Mouse (Mus musculus) adrenal gland, postnatal 14 days (tissue): ENCODE measurements around the gene Gm20715. TPM values are rescaled to one million over a fixed set of nuclear protein-coding genes. Genes with fewer than 3 reads are reported as not detected.
"Not testable (repeated sequence)": the region's sequence is repeated elsewhere in the genome, so short reads cannot be mapped to it uniquely, and the experiment has no call there.

Source experiments
- DNase-seq: peaks from one replicate; pipeline ENCODE4 v3.0.0; 2021; ENCODE audit warnings: mixed read lengths
- long read RNA-seq, 2 experiments: library from polyadenylated mRNA; stranded (forward); transcript quantifications; one replicate each; pipeline ENCODE4 v2.0.0; 2021
- total RNA-seq: library from RNA; stranded (reverse); gene quantifications from 2 replicates; pipeline ENCODE4 v1.2.3, GENCODE M21; 2021

Gene Gm20715
- total RNA-seq, result 0.08 TPM in 1 of 2 replicates, not detected in the other
- long read RNA-seq, experiment 1, result 0 reads
- long read RNA-seq, experiment 2, result 0 reads

DNA sequence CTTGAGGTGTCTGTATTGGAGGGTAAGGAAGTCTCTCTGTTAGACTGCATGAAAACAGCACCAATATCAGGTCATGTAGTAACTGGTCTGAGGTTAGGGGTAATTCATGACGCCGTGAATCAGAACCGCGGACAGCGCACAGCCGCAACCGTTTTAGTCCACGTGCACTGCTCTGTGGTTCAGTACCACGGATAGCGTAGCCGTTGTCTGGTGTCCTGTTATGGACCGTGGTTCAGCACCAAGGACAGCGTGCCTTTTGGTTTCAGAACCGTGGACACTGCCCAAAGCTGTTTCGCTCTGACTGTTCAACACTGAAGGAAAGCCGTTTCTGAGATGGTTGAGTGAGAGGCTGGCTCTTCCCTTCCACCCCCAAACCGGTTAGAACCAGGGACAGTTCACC, at the start of gene Gm20715:
Gene Gm20715 (plus strand): TSS at position 235 of the 400 bp plus-strand sequence.
- DNase-seq, result peak; percentile 96

GRCm38 (mm10) chr7:6360477-6361060, 49.5 kb upstream of the Gm20715 start:
- DNase-seq, result no peak

DNA sequence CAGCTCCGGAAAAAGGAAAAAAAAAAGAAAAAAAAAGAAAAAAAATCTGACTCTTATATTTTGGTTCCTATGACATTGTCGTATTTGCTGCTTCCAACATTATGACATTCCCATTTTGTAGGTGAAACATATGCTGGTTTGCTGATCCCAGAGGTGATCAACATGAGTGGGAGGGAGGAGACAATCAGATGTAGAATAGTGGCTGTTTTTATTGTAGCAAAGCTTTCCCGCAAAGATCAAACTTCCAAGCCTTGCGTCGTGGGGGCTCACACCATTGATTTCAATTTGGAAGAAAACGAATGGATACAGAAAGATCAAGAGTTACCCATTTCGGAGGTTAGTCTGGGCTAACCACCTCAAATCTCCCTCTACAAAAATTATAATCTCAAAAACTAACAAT, 48.3 kb upstream of the Gm20715 start:
- DNase-seq, result no peak

DNA sequence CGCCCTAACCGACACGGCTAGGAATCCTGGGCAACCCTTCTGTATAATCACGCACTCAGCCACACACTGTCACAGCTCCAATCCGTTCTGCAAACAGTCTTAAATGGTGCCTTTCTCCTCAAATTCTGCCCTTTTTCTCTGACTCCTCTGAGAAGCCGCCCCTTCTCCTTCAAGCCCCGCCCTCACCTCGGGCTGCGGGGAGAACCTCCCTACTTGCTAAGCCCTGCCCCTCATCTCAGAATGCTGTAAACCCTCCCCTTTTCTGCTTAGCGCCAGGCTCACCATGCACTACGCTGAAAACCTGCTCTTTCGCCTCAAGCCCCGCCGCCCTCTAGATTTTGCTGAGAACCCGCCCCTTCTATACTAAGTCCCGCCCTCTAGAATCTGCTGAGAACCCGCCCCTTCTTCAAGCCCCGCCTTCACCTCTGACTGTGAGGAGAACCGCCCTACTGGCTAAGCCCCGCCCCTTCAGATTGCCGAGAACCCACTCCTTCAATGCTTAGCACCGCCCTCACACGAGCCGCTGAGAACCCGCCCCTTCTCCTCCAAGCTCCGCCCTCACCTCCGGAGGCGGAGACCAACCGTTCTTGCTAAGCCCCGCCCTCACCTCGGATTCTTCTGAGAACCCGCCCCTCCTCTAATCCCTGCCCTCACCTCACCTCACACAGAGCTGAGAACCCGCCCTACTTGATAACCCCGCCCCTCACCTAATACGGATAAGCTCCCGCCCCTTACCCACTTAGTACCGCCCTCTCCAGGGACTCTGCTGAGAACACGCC, 47.6 kb upstream of the Gm20715 start:
- DNase-seq, result peak; percentile 99

- DNase-seq, result peak; percentile 89
Measured at GRCm38 (mm10) chr7:6363047-6363488, 47.0 kb upstream of the Gm20715 start, which contains the start of gene Zfp78. Zfp78 (plus strand) TSS chr7:6363280.

GRCm38 (mm10) chr7:6364761-6365160, 45.3 kb upstream of the Gm20715 start:
- DNase-seq, result no peak

- DNase-seq, result no peak
Measured at GRCm38 (mm10) chr7:6367185-6367584, 42.9 kb upstream of the Gm20715 start.

- not testable (repeated sequence) for DNase-seq
Measured at GRCm38 (mm10) chr7:6368146-6368545, 41.9 kb upstream of the Gm20715 start.

DNA sequence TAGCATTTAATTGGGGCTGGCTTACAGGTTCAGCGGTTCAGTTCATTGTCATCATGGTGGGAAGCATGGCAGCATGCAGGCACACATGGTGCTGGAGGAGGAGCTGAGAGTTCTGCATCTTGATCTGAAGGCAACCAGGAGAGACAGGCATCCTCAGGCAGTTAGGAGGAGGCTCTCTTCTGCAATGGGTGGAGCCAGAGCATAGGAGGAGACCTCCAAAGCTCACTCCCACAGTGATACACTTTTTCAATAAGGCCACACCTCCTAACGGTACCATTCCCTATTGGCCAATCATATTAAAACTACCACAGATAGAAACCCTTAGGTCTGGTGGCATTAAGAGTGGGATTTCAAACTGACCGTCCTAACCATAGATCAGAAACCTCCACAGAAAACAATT, 40.6 kb upstream of the Gm20715 start:
- DNase-seq, result no peak

- DNase-seq, result no peak
Measured at GRCm38 (mm10) chr7:6372993-6373392, 37.1 kb upstream of the Gm20715 start.

DNA sequence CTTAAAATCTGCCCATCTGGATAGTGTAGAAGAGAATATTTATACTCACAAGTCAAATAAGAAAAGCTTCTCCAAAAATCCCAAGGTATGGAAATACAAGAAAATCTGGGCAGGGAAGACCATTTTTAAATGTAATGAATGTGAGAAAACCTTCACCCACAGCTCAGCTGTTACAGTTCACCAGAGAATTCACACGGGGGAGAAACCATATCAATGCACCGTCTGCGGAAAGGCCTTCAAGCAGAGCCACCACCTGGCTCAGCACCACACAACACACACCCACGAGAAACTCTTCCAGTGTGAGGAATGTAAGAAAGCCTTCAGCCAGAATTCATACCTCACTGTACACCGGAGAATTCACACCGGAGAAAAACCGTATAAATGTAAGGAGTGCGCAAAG, 31.6 kb upstream of the Gm20715 start:
- DNase-seq, result no peak

- no peak for DNase-seq
Measured at GRCm38 (mm10) chr7:6381431-6381830, 28.6 kb upstream of the Gm20715 start.

DNA sequence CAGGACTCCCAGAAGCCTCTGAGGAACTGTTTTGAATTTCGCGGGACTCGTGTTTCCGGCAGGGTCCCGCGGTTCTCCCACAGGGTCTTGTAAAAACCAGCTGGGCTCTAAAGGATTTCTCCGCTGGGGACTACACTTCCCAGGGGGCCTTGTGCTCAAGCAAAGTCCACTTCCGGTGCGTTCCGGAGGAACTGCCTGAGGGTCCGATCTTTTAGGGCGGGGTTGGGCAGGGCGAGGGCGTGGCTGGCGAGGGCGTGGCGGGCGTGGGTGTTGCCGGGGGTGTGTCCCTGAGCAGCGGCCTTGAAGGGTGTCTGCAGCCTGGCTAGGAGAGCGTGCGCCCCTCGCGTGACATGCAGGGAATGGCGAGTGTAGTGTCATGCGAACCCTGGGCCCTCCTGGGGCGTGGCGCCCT, 27.0 kb upstream of the Gm20715 start, which contains the start of gene Zfp28:
Gene Zfp28 (plus strand): TSS at position 252 of the 412 bp plus-strand sequence.
- peak; percentile 97 for DNase-seq

- no peak for DNase-seq
Measured at GRCm38 (mm10) chr7:6384011-6384410, 26.1 kb upstream of the Gm20715 start.

DNA sequence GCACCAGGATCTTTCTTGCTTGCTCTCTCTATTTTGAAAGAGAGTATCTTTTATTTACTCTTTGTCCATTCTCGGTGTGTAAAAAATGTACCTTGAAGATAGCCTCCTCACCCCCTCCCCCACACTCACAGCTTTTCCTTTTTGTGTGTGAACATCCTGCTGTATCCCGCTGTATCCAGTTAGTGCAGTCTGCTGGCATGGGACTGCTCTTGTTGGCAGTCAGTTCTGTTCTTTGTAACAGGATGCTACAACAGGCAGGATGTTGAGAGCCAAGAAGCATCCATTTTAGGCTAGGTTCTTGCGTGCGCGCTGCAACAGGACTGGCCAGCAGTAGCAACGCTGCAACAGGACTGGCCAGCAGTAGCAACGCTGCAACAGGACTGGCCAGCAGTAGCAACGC, 23.1 kb upstream of the Gm20715 start:
- peak; percentile 9 for DNase-seq

GRCm38 (mm10) chr7:6388971-6389370, 21.1 kb upstream of the Gm20715 start:
- no peak for DNase-seq

GRCm38 (mm10) chr7:6389449-6389848, 20.6 kb upstream of the Gm20715 start:
- DNase-seq, result no peak

DNA sequence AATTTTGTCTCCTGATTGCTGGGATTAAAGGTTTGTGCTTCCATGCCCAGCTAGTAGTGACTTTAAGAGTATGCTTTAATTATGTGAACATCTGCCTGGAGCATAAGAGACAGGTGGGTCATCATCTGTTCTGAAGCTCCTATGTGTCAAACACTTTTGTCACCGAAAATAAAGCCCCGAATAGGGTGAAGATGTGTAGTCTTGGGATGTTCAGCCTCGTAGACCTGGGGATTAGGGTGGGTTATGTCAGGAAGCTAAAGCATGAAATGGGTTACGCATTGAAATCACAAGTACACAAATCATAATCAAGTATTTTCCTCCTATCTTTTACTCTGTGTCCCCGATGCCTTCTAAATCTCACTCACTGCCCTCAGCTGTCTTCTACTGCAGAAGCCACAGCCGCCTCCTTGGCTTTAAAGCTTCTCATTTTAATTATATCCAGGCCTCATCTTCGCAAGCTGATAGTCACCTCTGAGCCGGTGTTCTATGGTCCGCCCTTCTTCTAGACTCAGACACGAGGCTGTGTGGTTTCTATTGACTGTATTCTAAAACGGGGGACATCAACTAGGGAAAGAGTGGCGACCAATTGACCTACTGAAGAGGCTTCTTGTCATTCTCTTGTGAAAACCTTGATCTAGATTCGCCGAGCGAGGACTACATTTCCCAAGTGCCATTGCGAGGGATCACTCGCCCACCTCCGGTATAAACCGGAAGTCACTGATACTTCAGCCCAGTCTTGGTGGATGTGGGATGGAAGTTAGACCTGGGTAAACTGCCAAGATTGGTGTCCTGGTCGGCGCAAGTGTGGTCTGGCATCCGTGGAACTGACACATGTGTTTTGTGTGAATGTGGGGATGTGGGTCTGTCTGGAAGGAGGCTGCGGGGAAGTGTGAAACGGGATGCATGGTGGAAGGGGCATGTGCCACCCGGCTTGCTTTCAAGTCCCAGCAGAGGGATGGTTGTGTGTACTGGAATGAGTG, 11.8 kb upstream of the Gm20715 start, which contains the start of gene Smim17:
Gene Smim17 (plus strand): TSS at position 720 of the 980 bp plus-strand sequence.
- peak; percentile 70 for DNase-seq

DNA sequence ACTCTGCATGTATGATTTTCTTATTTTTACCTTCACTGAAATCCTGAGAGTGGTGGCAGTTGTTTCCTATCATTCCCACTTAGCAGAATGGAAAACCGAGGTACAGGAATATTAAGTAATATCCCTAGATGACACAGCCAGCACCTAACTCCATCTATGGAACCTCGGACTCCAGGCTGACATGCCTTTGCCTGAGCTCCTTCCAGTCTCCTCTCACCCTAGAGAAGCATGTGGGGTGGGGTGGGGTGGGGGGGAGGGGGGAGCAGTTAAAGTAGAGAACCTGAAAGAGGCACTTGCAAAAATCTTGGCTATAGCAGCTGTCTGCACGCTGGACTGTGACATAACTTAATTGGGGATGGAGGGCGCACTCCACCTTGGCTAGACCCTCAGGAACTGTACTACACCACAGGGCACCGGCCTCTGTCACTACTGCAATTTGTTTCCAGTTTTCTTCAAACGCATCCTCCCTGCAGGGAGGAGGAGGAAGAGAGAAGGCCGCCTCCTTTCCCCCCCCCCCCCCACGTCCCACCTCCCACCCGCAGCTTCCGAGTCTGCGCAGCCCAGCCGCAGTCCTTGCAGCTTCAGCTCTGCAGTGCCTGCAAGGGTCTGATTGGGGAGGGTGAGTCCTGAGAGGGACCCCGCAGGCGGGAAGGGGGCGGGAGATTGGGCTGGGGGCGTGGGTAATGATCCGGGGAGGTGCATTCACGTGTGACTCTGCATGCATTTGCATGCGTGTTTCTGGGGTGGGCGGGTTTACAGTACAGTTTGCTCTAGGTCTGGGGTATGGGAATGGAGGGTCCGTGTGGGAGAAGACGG, 4.8 kb downstream of the Gm20715 start:
- no peak for DNase-seq

GRCm38 (mm10) chr7:6415442-6415787, 5.3 kb downstream of the Gm20715 start:
- no peak for DNase-seq

DNA sequence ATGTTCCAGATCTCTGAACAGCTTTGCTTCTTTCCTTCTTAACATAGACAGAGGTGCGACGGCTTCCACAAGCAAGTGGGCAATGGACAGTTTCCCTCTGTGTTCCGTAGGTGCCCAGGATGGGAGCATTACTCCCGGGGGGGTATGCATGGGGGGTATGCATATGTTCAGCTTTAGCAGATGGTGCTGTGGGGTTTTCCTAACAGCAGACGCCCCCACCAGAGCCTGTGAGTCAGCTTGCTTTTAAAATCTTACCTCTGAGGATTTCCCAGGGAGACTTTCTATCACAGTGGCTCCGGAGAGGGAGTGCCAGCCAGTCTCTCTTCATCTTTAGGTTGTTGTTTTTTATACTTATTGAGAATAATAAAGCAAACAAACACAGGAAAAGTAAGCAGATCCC, 9.8 kb downstream of the Gm20715 start:
- DNase-seq, result no peak
